Mouse (Mus musculus) midbrain, embryonic 15.5 days (tissue): Measurements from ENCODE around the gene Egln2. TPM values are rescaled to one million over a fixed set of nuclear protein-coding genes. Genes with fewer than 3 reads are reported as not detected.

Experiments
- ATAC-seq: fragments of 200-750 bp; cut with Nextera tagmentation; replicated peaks from 2 replicates; pipeline ENCODE4 v1.8.0; 2017; ENCODE audit warnings: moderate TSS enrichment
- H3K27ac ChIP-seq: fragments of 300-500 bp; sonication (generic); 2 replicates; pipeline ENCODE4 v1.5.1; 2015; ENCODE audit warnings: mild to moderate bottlenecking, inconsistent platforms
- H3K27me3 ChIP-seq: fragments of 300-500 bp; sonication (generic); replicated peaks from 2 replicates; pipeline ENCODE4 v1.6.1; 2015; ENCODE audit warnings: inconsistent platforms
- H3K36me3 ChIP-seq: fragments of 300-500 bp; sonication (generic); replicated peaks from 2 replicates; pipeline ENCODE4 v1.6.1; 2015; ENCODE audit warnings: inconsistent platforms
- H3K4me1 ChIP-seq: fragments of 300-500 bp; sonication (generic); 2 replicates; pipeline ENCODE4 v1.6.1; 2015; ENCODE audit warnings: inconsistent platforms
- H3K4me2 ChIP-seq: fragments of 300-500 bp; sonication (generic); 2 replicates; pipeline ENCODE4 v1.6.1; 2015; ENCODE audit warnings: inconsistent platforms, mild to moderate bottlenecking, moderate library complexity
- H3K4me3 ChIP-seq: fragments of 300-500 bp; sonication (generic); 2 replicates; pipeline ENCODE4 v1.5.1; 2015; ENCODE audit warnings: mild to moderate bottlenecking, inconsistent platforms
- H3K9ac ChIP-seq: fragments of 300-500 bp; sonication (generic); 2 replicates; pipeline ENCODE4 v1.6.1; 2015; ENCODE audit warnings: mild to moderate bottlenecking, inconsistent platforms
- H3K9me3 ChIP-seq: fragments of 300-500 bp; sonication (generic); 2 replicates; pipeline ENCODE4 v1.6.1; 2016; ENCODE audit warnings: inconsistent platforms
- WGBS: fragments of 180-500 bp; shearing (Covaris S2); methylation state at CpG from one replicate; pipeline ENCODE4 v1.1.7; 2015; ENCODE audit warnings: mixed read lengths; 5-methylcytosine and 5-hydroxymethylcytosine counted together
- polyA plus RNA-seq: library from polyadenylated mRNA; unstranded; fragments of >200 nt; fragmentation: Nextera tagmentation; extraction: Ambion mirVana; gene quantifications from 2 replicates; pipeline ENCODE4 v1.2.1, GENCODE M21; 2015

Gene Egln2
- polyA plus RNA-seq, 1 experiment from 2014 or later = 113 TPM

DNA sequence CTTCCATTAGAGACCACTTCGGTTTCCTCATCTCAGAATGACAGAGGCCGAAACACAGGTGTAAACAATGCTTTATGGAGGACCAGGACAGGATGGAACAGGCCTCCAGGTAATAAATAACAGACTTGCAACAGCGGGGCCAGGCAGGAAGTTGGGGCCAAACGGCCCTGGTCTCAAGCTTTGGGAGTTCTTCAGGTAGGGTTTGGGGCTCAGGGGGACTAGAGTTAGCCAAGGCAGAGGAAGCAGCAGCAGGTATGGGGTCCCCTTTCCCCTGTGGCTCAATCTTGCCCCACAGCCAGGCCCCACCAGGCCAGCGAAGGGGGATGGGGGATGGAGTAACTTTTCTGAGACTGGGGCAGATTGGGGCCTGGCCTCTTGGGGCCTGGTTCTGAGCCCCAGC, 1.8 kb upstream of the Egln2 start:
- H3K36me3 ChIP-seq = peaks cover 7% of the 10 kb centered on the region; the same call in 1 of the 2 replicates
- H3K27me3 ChIP-seq = no peaks in the 10 kb centered on the region
- H3K4me3 ChIP-seq = no peak overlapping the region
- no peak overlapping the region for H3K27ac ChIP-seq
- WGBS = 97% methylated on average over 5 of the region's 5 CpGs
- no peak overlapping the region for H3K4me2 ChIP-seq
- peaks cover 35% of the 10 kb centered on the region for H3K4me1 ChIP-seq
- no peak overlapping the region for H3K9ac ChIP-seq
- ATAC-seq = no peak
- H3K9me3 ChIP-seq = no peaks in the 10 kb centered on the region

DNA sequence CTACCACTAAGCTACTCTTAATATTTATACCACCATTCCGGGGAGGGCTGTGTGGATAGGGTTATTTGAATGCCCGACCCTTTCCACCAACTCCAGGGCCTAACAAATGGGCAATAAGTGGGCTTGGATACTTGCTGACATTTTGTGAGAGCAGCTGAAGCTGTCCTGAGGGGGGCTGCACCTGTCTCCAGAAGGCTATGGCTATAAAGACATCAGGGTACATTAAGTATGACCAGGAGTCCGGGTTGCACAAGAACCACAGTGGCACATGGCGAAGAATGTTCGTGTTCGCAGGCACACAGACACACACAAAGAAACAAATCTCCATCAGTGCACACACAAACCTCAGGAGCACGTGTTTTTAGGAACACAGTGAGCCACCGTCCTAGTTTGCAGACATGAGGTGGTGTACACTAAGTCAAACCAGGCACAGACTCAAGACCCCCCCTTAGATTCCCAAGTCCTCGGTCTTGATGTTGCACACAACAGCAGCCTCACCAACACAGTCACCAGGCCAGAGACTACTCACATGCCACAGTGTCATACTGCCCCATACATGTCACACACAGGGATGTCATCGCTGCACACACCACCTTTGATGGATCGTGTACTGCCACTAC, 983 bp upstream of the Egln2 start:
- Histone ChIP-seq H3K4me1 (peaks cover 42% of the 10 kb centered on the region), H3K4me2 (peak overlapping the region; percentile 90), H3K9ac (peak overlapping the region; percentile 39), H3K9me3 (no peaks in the 10 kb centered on the region), H3K36me3 (0 out of 2 replicates have a peak, but pooled peaks cover 3% of the 10 kb centered on the region), H3K27ac (peak overlapping the region; percentile 99), H3K4me3 (peak overlapping the region; percentile 85), H3K27me3 (no peaks in the 10 kb centered on the region)
- 75% methylated on average over 11 of the region's 11 CpGs for WGBS
- peak; percentile 11 for ATAC-seq

DNA sequence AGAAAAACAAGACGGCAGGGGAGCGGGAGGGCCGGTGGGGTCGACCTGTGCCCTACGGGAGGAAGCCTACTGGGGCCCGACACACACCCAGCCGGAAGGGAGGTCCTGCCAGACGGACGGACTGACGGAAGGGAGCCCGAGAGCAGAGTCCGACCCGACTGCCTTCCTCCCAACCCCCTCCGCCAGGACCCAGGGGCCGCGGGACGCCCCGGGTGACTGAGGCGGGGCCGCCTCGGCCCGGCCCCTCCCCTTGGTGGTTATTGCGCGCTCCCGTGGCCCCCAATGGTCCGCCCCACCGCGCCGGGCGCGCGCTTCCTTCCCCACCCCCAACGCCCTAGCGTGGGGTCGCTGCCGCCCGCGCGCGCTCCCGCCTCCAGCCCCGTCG, 381 bp downstream of the Egln2 start:
- Histone ChIP-seq H3K36me3 (no peaks in the 10 kb centered on the region), H3K4me1 (peaks cover 56% of the 10 kb centered on the region)

DNA sequence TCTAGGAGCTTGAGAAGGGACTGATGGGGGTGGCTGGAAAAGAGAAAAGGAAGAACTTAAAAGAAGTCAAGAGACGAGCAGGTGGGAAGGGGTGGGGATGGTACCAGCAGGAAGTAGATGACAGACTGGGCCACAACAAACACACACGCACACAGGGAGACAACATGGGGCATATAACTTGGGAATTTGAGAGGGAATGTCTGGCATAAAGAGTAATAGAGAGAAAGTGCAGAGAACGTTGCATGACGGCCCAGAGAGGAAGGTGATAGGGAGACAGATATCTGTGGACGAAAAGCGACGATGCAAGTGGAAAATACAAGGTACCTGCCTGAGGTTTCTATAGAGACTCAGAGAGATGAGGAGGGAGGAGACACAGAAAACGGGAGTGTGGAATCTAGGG, 906 bp downstream of the Egln2 start:
- Histone ChIP-seq H3K27me3 (no peaks in the 10 kb centered on the region), H3K4me2 (peak overlapping the region; percentile 90), H3K4me3 (peak overlapping the region; percentile 85), H3K27ac (peak overlapping the region; percentile 99), H3K4me1 (peaks cover 61% of the 10 kb centered on the region), H3K36me3 (no peaks in the 10 kb centered on the region), H3K9ac (peak overlapping the region; percentile 90), H3K9me3 (no peaks in the 10 kb centered on the region)
- peak; percentile 0; the same call in 1 of the 2 replicates for ATAC-seq
- 1% methylated on average over 8 of the region's 8 CpGs for WGBS

More for the DNA sequence above, 381 bp downstream of the Egln2 start:
- peak; percentile 48 for ATAC-seq
- Histone ChIP-seq H3K27me3 (no peaks in the 10 kb centered on the region), H3K4me3 (peak overlapping the region; percentile 85), H3K9ac (peak overlapping the region; percentile 90), H3K9me3 (no peaks in the 10 kb centered on the region), H3K4me2 (peak overlapping the region; percentile 90), H3K27ac (peak overlapping the region; percentile 99)
- WGBS = 0% methylated on average over 16 of the region's 43 CpGs

DNA sequence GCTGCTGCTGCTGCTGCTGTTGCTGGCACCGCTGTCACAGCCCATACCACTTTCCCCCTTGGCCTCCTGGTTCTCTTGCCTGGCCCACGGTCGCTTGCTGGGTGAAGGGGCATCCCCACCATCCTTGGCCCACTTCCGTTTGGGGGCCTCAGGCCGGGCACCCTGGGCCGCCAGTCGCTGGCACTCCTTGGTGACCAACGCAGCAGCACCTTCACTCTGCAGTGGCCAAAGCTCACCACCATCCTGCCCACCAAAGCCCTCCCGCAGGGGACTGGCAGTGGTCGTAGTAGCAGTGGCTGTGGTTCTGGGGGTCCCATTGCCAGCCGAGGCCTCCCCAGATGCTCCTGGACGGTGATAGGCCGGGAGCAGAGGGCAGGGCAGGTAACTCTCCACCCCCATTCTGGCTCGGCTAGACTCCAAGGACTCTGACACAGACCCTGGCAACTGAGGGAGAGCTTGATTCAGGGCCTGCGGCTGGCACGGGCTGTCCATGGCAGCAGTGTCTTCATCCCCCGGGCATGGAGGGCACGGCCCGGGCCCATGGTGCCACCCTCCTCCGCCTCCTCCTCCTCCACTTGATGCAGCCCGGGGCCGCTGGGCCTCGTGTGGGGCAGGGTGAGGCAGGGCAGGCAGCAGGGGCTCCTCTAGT, 1.5 kb downstream of the Egln2 start:
- ATAC-seq = peak; percentile 18
- Histone ChIP-seq H3K27ac (peak overlapping the region; percentile 99), H3K27me3 (no peaks in the 10 kb centered on the region), H3K9me3 (no peaks in the 10 kb centered on the region), H3K4me3 (peak overlapping the region; percentile 85), H3K4me1 (peaks cover 67% of the 10 kb centered on the region), H3K36me3 (no peaks in the 10 kb centered on the region), H3K9ac (peak overlapping the region; percentile 90), H3K4me2 (peak overlapping the region; percentile 90)
- 73% methylated on average over 23 of the region's 23 CpGs for WGBS

DNA sequence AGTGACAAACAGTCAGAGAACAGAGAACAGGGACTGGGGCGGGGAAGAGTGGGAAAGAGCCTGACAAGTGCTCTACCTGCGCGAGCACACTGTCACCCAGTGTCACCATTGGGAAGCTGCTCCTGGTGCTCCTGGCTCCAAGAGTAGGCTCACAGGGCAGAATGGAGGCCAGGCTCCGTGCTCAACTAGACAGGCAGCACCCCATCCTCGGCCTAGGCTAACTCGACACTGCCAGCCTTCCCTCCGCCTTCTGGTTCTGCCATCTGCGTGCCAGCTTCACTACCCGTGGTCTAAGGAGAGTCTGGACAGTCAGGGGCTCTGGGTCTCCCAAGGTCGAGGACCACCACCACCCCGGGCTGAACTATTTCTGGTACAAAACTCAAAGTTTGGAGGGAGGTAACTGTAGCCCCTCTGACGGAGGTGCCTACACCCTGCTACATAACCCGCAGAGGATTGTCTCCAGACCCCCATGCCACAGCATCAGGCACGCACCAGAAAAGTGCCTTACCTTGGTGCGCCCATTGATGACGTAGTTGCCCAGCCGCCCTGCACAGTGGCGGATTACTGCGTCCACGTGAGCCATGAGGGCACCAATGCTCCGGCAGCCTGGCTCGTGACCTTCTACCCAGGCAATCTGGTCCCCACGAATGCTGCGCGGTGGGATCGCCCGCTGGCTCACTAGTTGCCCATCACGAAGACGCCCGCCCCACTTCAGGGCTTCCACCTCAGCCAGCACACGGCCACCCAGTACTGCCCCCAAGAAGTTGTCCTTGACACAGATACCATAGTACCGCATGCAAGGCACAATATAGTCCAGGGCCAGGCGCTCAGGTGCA, 2.3 kb downstream of the Egln2 start:
- ATAC-seq = no peak
- no peaks in the 10 kb centered on the region for H3K27me3 ChIP-seq
- H3K4me1 ChIP-seq = peaks cover 73% of the 10 kb centered on the region
- no peak overlapping the region for H3K27ac ChIP-seq
- H3K36me3 ChIP-seq = no peaks in the 10 kb centered on the region
- H3K9ac ChIP-seq = peak overlapping the region; percentile 29
- 83% methylated on average over 33 of the region's 33 CpGs for WGBS
- H3K4me2 ChIP-seq = peak overlapping the region; percentile 90
- H3K4me3 ChIP-seq = peak overlapping the region; percentile 85
- no peaks in the 10 kb centered on the region for H3K9me3 ChIP-seq

DNA sequence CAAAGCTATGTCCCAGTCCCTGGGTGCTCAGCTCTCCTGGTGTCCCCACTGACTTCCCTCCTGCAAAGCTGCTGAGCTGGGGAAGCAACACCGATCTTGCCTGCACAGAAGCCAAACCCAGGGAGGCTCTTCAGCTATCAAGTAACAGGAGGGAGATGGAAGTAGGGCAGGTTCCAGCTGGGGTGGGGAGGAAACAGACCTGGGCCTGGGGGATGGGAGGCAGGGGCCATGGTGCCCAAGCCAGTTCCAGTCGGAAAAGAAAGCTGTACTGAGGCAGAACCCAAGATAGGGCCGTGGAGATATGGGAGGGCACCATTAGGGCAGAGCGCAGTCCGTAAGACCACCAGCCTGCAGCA, 3.2 kb downstream of the Egln2 start:
- H3K4me1 ChIP-seq = peaks cover 73% of the 10 kb centered on the region
- WGBS = 79% methylated on average over 5 of the region's 5 CpGs
- H3K9ac ChIP-seq = peak overlapping the region; percentile 29; the same call in 1 of the 2 replicates
- no peaks in the 10 kb centered on the region for H3K9me3 ChIP-seq
- H3K27me3 ChIP-seq = no peaks in the 10 kb centered on the region
- peak overlapping the region; percentile 90 for H3K4me2 ChIP-seq
- H3K36me3 ChIP-seq = peaks cover 7% of the 10 kb centered on the region
- no peak for ATAC-seq
- peak overlapping the region; percentile 0; the same call in 1 of the 2 replicates for H3K4me3 ChIP-seq
- H3K27ac ChIP-seq = no peak overlapping the region

DNA sequence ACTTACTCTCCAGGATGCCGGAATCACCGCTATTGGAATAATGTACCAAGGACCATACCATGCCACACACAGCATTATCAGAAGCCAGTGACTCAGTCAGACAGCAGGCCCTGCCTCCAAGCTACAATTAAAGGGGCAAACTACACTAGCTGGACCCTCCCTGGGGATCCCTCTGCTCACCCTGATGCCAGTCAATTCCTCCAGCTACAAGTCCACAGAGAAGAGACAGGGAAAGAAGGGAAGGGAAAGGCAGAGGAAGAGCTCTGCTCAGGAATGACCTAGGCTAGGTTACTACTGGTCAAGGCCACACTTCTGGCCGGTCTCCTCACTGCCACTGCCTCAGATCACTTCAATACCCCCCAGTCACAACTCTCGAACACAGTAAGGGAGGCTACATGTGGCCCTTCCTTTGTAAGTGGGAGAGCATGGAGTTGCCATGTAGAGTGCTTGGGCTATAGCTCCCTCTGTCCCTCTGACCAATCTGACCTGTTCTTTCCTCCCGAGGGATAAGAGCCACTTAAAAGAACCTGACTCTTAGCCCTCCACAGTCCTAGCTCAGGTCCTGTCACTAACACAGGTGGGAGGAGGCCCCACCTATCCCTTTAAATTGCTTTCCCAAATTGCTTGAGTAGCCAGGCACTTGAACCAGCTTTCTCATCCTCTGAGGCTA, 3.7 kb downstream of the Egln2 start:
- Histone ChIP-seq H3K36me3 (peaks cover 9% of the 10 kb centered on the region), H3K4me2 (peak overlapping the region; percentile 90), H3K27me3 (no peaks in the 10 kb centered on the region), H3K4me1 (peaks cover 73% of the 10 kb centered on the region), H3K9me3 (no peaks in the 10 kb centered on the region), H3K9ac (peak overlapping the region; percentile 29; the same call in 1 of the 2 replicates), H3K4me3 (peak overlapping the region; percentile 0; the same call in 1 of the 2 replicates), H3K27ac (no peak overlapping the region)
- ATAC-seq = no peak
- WGBS = 83% methylated on average over 5 of the region's 5 CpGs

DNA sequence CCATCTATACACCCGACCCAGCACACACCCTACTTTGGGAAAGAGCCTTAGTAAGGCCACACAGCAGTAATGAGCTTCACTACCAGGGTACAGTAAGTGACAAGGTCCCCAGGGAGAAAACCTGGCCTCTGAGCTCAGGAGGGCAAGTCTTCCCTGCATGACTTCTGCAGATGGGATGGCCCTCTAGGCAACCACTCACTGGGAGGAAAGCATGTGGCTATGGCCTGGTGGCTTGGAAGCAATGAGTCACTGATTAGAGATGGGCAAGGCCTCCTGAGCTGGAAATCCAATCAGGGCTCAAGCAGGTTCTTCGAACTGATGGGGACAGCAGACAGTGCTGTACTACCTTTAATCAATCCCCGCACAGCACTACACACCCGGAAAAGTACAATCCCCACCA, 4.9 kb downstream of the Egln2 start:
- no peak overlapping the region for H3K4me3 ChIP-seq
- no peak overlapping the region for H3K4me2 ChIP-seq
- H3K36me3 ChIP-seq = peaks cover 9% of the 10 kb centered on the region
- ATAC-seq = no peak
- H3K9ac ChIP-seq = no peak overlapping the region
- peaks cover 63% of the 10 kb centered on the region for H3K4me1 ChIP-seq
- H3K9me3 ChIP-seq = no peaks in the 10 kb centered on the region
- 88% methylated on average over 4 of the region's 4 CpGs for WGBS
- H3K27me3 ChIP-seq = no peaks in the 10 kb centered on the region
- H3K27ac ChIP-seq = no peak overlapping the region

DNA sequence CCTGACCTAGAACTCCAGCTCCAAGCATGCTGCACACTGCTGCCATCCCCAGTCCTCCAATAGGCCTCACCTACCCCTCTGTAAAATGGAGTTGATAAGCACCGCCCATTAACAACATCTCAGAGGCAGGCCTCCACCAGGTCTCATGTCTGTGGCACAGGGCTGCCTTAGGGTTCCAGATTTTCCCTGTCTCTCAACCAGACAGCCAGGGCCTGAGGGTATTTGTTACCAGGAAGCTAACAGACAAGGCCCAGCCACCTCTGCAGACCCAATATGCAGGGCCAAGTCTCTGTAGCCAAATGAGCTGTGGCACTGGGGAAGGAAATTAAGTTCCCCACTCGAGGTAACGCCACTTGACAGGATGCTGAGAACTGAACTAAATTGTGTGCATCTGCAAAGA, 5.7 kb downstream of the Egln2 start:
- no peaks in the 10 kb centered on the region for H3K27me3 ChIP-seq
- H3K4me2 ChIP-seq = no peak overlapping the region
- no peaks in the 10 kb centered on the region for H3K9me3 ChIP-seq
- no peak for ATAC-seq
- H3K4me1 ChIP-seq = peaks cover 63% of the 10 kb centered on the region
- H3K27ac ChIP-seq = no peak overlapping the region
- no peak overlapping the region for H3K4me3 ChIP-seq
- no peak overlapping the region for H3K9ac ChIP-seq
- peaks cover 9% of the 10 kb centered on the region for H3K36me3 ChIP-seq
- 85% methylated on average over 3 of the region's 3 CpGs for WGBS

DNA sequence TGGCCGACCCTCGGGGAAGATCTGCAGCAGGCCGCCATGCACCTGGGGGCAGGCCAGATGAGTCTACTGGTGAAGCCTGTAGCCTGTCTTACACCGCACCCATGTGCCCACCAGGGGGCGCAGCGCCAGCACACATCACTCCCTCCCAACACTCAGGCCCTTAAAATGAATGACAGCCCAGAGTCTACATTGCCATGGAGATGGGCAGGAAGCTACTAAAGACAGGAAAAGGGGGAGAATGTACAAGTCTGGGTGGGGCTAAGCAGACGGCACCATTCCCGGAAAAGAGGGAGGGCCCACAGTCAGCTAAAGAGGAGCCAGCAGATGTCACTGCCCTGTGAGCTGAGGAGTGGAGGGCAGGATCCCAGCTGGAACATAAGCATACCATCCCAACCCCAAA, 6.7 kb downstream of the Egln2 start:
- Histone ChIP-seq H3K9ac (no peak overlapping the region), H3K4me2 (peak overlapping the region; percentile 4; the same call in 1 of the 2 replicates), H3K4me1 (peaks cover 54% of the 10 kb centered on the region), H3K27me3 (no peaks in the 10 kb centered on the region), H3K27ac (peak overlapping the region; percentile 49; the same call in 1 of the 2 replicates), H3K36me3 (peaks cover 9% of the 10 kb centered on the region), H3K9me3 (no peaks in the 10 kb centered on the region), H3K4me3 (no peak overlapping the region)
- peak; percentile 86 for ATAC-seq
- WGBS = 13% methylated on average over 8 of the region's 8 CpGs

DNA sequence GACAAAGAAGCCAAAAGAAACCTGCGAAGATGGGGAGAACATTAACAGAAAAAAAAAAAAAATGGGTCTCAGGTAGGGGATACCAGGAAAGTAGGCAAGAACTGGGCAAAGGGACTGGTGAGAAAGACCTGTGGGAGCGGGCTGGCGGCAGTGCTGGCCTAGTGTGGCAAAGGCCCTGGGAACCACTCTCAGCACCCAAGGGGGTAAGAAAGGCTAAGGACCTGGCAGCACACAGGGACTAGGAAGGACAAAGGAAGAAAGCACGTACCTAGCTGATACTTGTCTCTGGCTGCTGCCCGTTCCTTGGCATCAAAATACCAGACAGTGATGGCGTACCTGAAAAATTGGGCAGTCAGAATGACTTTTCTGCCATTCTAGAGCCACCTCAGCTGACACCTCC, 7.3 kb downstream of the Egln2 start:
- Histone ChIP-seq H3K27me3 (no peaks in the 10 kb centered on the region), H3K27ac (no peak overlapping the region), H3K9me3 (no peaks in the 10 kb centered on the region), H3K9ac (no peak overlapping the region), H3K4me2 (no peak overlapping the region), H3K4me1 (peaks cover 47% of the 10 kb centered on the region), H3K36me3 (peaks cover 9% of the 10 kb centered on the region), H3K4me3 (no peak overlapping the region)
- 94% methylated on average over 6 of the region's 6 CpGs for WGBS
- no peak for ATAC-seq
